Mouse (Mus musculus) midbrain, embryonic 12.5 days (tissue): ENCODE measurements around the gene Ctsg. TPM values are rescaled to one million over a fixed set of nuclear protein-coding genes. Genes with fewer than 3 reads are reported as not detected.
"Not testable (repeated sequence)": the region's sequence is repeated elsewhere in the genome, so short reads cannot be mapped to it uniquely, and the experiment has no call there.

Experiments
- ATAC-seq: fragments of 200-750 bp; cut with Nextera tagmentation; 2 replicates; pipeline ENCODE4 v1.8.0; 2017; ENCODE audit warnings: low read depth, moderate TSS enrichment, moderate library complexity; ENCODE audit not compliant: low FRiP score
- H3K27ac ChIP-seq: fragments of 300-500 bp; sonication (generic); replicated peaks from 2 replicates; pipeline ENCODE4 v1.5.1; 2016; ENCODE audit warnings: mild to moderate bottlenecking
- H3K27me3 ChIP-seq: fragments of 300-500 bp; sonication (generic); 2 replicates; pipeline ENCODE4 v1.6.1; 2016; ENCODE audit warnings: mild to moderate bottlenecking
- H3K36me3 ChIP-seq: fragments of 300-500 bp; sonication (generic); 2 replicates; pipeline ENCODE4 v1.6.1; 2016
- H3K4me1 ChIP-seq: fragments of 300-500 bp; sonication (generic); 2 replicates; pipeline ENCODE4 v1.6.1; 2016
- H3K4me2 ChIP-seq: fragments of 300-500 bp; sonication (generic); replicated peaks from 2 replicates; pipeline ENCODE4 v1.6.1; 2016; ENCODE audit warnings: mild to moderate bottlenecking, moderate library complexity
- H3K4me3 ChIP-seq: fragments of 300-500 bp; sonication (generic); 2 replicates; pipeline ENCODE4 v1.5.1; 2016; ENCODE audit warnings: mild to moderate bottlenecking
- H3K9ac ChIP-seq: fragments of 300-500 bp; sonication (generic); replicated peaks from 2 replicates; pipeline ENCODE4 v1.6.1; 2016; ENCODE audit warnings: mild to moderate bottlenecking, moderate library complexity
- H3K9me3 ChIP-seq: fragments of 300-500 bp; sonication (generic); 2 replicates; pipeline ENCODE4 v1.6.1; 2016; ENCODE audit warnings: mild to moderate bottlenecking
- WGBS: fragments of 180-500 bp; shearing (Covaris S2); methylation state at CpG from one replicate; pipeline ENCODE4 v1.1.7; 2016; 5-methylcytosine and 5-hydroxymethylcytosine counted together
- polyA plus RNA-seq: library from polyadenylated mRNA; unstranded; fragments of >200 nt; fragmentation: Nextera tagmentation; extraction: Ambion mirVana; gene quantifications from 2 replicates; pipeline ENCODE4 v1.2.1, GENCODE M21; 2016

The Ctsg gene
- not detected in 2 replicates for polyA plus RNA-seq

DNA sequence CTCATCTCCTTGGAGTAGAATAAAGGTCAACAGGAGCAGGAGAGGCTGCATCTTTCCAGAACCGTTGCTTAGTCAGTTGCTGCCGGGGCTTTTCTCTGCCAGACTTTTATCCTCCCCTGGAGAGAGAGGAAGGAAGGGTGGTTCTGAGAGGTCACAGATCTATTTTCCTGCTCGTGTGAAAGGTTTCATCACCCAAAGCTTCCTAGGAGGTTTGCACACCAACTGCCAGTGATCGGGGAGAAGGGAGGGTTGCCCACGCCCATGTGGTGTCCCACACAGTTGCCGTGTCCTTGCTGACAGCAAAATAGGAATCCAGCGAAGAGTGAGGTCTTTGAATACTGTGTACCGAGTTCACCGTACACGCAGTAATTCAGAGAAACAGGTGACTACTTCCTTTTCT, at the start of gene Ctsg:
Ctsg (minus strand) TSS at position 189 of the 400 bp plus-strand sequence.
- Histone ChIP-seq H3K4me1 (no peaks in the 10 kb centered on the region), H3K9ac (no peak within 1 kb of the TSS), H3K36me3 (no peaks in the 10 kb centered on the region), H3K4me2 (no peak within 1 kb of the TSS), H3K27ac (no peak within 1 kb of the TSS), H3K4me3 (no peak within 1 kb of the TSS), H3K9me3 (no peaks in the 10 kb centered on the region), H3K27me3 (no peaks in the 10 kb centered on the region)
- WGBS, result 83% methylated on average over 10 of the region's 10 CpGs
- ATAC-seq, result no peak

GRCm38 (mm10) chr14:56133675-56134074, 31.3 kb upstream of the Ctsg start:
- not testable (repeated sequence) for H3K4me1 ChIP-seq, H3K4me3 ChIP-seq, H3K36me3 ChIP-seq, H3K9me3 ChIP-seq, ATAC-seq, H3K4me2 ChIP-seq, H3K27me3 ChIP-seq, H3K27ac ChIP-seq, H3K9ac ChIP-seq
- WGBS, result 88% methylated on average over 1 of the region's 1 CpGs

DNA sequence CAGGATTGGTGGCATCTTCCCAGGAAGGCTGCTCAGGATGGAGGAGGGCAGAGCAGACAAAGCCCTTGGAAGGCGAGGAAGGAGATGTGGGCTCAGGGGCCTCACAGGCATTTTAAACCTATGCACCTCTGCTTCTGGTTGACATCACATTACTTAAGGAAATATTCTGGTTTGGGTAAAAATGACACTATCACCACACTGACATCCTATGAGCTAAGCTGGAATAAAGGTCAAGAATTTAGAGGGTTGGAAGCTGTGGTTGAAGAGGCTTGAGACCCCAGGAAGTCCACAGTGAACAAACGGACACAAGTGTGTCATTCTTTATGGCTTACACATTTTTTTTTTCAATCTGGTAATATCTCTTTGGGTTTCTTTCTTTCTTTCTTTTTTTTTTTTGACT, 30.1 kb upstream of the Ctsg start, which contains the start of gene Gzmd:
Gzmd (minus strand) TSS at position 101 of the 400 bp plus-strand sequence.
- 78% methylated on average over 2 of the region's 2 CpGs for WGBS
- H3K27ac ChIP-seq, H3K4me3 ChIP-seq, H3K36me3 ChIP-seq, H3K27me3 ChIP-seq, H3K4me2 ChIP-seq, H3K9me3 ChIP-seq, ATAC-seq, H3K4me1 ChIP-seq, H3K9ac ChIP-seq: not testable (repeated sequence)

GRCm38 (mm10) chr14:56128341-56128740, 26.0 kb upstream of the Ctsg start:
- Histone ChIP-seq H3K36me3 (no peaks in the 10 kb centered on the region), H3K4me3 (no peak overlapping the region), H3K4me1 (no peaks in the 10 kb centered on the region), H3K27me3 (no peaks in the 10 kb centered on the region), H3K4me2 (no peak overlapping the region), H3K9me3 (no peaks in the 10 kb centered on the region), H3K9ac (no peak overlapping the region), H3K27ac (no peak overlapping the region)
- ATAC-seq, result no peak
- WGBS, result 54% methylated on average over 3 of the region's 3 CpGs

- H3K4me2 ChIP-seq, result no peak overlapping the region
- ATAC-seq, result no peak
Measured at GRCm38 (mm10) chr14:56123516-56123915, 21.1 kb upstream of the Ctsg start.

GRCm38 (mm10) chr14:56120525-56120924, 18.2 kb upstream of the Ctsg start, which contains the start of gene Gzme:
TSS of gene Gzme (minus strand) at chr14:56120625.
- Histone ChIP-seq H3K27me3 (no peaks in the 10 kb centered on the region), H3K36me3 (no peaks in the 10 kb centered on the region), H3K9me3 (no peaks in the 10 kb centered on the region), H3K4me3 (no peak within 1 kb of the TSS), H3K27ac (no peak within 1 kb of the TSS), H3K4me2 (no peak within 1 kb of the TSS), H3K9ac (no peak within 1 kb of the TSS), H3K4me1 (no peaks in the 10 kb centered on the region)
- no peak for ATAC-seq

More at GRCm38 (mm10) chr14:56123516-56123915, 21.1 kb upstream of the Ctsg start:
- H3K36me3 ChIP-seq, result no peaks in the 10 kb centered on the region
- no peak overlapping the region for H3K4me3 ChIP-seq
- 82% methylated on average over 3 of the region's 3 CpGs for WGBS
- H3K27me3 ChIP-seq, result no peaks in the 10 kb centered on the region
- H3K27ac ChIP-seq, result no peak overlapping the region
- no peak overlapping the region for H3K9ac ChIP-seq
- no peaks in the 10 kb centered on the region for H3K4me1 ChIP-seq
- H3K9me3 ChIP-seq, result no peaks in the 10 kb centered on the region

GRCm38 (mm10) chr14:56115531-56116310, 13.3 kb upstream of the Ctsg start:
- not testable (repeated sequence) for H3K4me2 ChIP-seq, H3K4me1 ChIP-seq, H3K27me3 ChIP-seq, H3K36me3 ChIP-seq, H3K9me3 ChIP-seq, H3K27ac ChIP-seq, H3K9ac ChIP-seq, H3K4me3 ChIP-seq, ATAC-seq
- 92% methylated on average over 33 of the region's 33 CpGs for WGBS

- Histone ChIP-seq H3K4me1 (no peaks in the 10 kb centered on the region), H3K27ac (no peak overlapping the region)
Measured at GRCm38 (mm10) chr14:56105447-56106180, 3.2 kb upstream of the Ctsg start.

DNA sequence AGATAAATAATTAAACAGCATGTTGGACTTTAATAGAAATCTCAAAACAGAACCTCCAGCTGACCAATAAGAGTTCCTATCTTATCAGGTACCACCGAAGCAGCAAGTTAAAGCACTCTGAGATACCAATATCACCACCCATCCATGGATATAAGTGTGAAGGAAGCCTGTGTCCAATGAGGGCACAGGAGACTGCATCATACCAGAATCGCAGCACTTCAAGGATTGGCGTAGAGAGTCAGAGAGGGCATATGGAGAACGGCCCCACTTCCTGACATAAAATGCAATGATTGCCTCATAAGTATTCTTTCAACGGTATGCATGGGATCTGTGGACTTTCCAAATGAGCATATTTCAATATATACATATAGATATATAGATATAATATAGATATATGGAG, 2.6 kb upstream of the Ctsg start:
- H3K9ac ChIP-seq, result no peak overlapping the region
- H3K27me3 ChIP-seq, result no peaks in the 10 kb centered on the region
- no peak overlapping the region for H3K27ac ChIP-seq
- no peak overlapping the region for H3K4me2 ChIP-seq
- no peaks in the 10 kb centered on the region for H3K4me1 ChIP-seq
- WGBS, result 88% methylated on average over 5 of the region's 5 CpGs
- no peak overlapping the region for H3K4me3 ChIP-seq
- no peak for ATAC-seq
- no peaks in the 10 kb centered on the region for H3K9me3 ChIP-seq
- no peaks in the 10 kb centered on the region for H3K36me3 ChIP-seq

More at GRCm38 (mm10) chr14:56105447-56106180, 3.2 kb upstream of the Ctsg start:
- no peak overlapping the region for H3K4me2 ChIP-seq
- H3K9ac ChIP-seq, result no peak overlapping the region
- H3K4me3 ChIP-seq, result no peak overlapping the region
- 84% methylated on average over 13 of the region's 13 CpGs for WGBS
- no peak for ATAC-seq
- H3K9me3 ChIP-seq, result no peaks in the 10 kb centered on the region
- H3K27me3 ChIP-seq, result no peaks in the 10 kb centered on the region
- no peaks in the 10 kb centered on the region for H3K36me3 ChIP-seq

DNA sequence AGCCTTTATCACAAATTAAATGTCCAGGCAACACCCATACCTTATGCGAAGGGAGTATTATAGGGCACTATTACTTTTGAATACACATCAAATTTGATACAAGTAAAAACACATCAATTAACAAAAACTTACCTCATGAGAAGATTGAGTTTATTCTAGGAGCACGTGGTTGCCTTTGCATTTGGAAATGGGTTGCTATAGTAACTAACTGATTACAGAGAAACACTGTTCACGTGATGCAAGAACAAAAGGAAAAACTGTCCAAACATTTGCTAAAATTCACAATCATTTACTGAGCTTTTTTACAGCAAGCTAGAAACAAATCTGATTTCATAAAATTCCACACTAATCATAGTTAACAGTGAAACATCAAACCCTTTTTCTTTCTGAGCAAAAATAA, 1.1 kb upstream of the Ctsg start:
- H3K27me3 ChIP-seq, result no peaks in the 10 kb centered on the region
- H3K4me3 ChIP-seq, result no peak overlapping the region
- ATAC-seq, result no peak
- no peaks in the 10 kb centered on the region for H3K9me3 ChIP-seq
- no peaks in the 10 kb centered on the region for H3K36me3 ChIP-seq
- H3K9ac ChIP-seq, result no peak overlapping the region
- H3K27ac ChIP-seq, result no peak overlapping the region
- WGBS, result 69% methylated on average over 3 of the region's 3 CpGs
- H3K4me2 ChIP-seq, result no peak overlapping the region
- no peaks in the 10 kb centered on the region for H3K4me1 ChIP-seq

GRCm38 (mm10) chr14:56098940-56099339, 3.4 kb downstream of the Ctsg start:
- WGBS, result 70% methylated on average over 4 of the region's 4 CpGs
- no peak overlapping the region for H3K4me2 ChIP-seq
- no peak for ATAC-seq

GRCm38 (mm10) chr14:56097597-56097996, 4.8 kb downstream of the Ctsg start:
- no peaks in the 10 kb centered on the region for H3K9me3 ChIP-seq
- no peaks in the 10 kb centered on the region for H3K36me3 ChIP-seq
- H3K27ac ChIP-seq, result no peak overlapping the region
- H3K4me1 ChIP-seq, result no peaks in the 10 kb centered on the region
- H3K4me3 ChIP-seq, result no peak overlapping the region
- no peak for ATAC-seq
- 75% methylated on average over 1 of the region's 1 CpGs for WGBS
- no peak overlapping the region for H3K4me2 ChIP-seq
- H3K9ac ChIP-seq, result no peak overlapping the region
- no peaks in the 10 kb centered on the region for H3K27me3 ChIP-seq

More at GRCm38 (mm10) chr14:56098940-56099339, 3.4 kb downstream of the Ctsg start:
- H3K27ac ChIP-seq, result no peak overlapping the region
- no peaks in the 10 kb centered on the region for H3K9me3 ChIP-seq
- no peaks in the 10 kb centered on the region for H3K4me1 ChIP-seq
- no peak overlapping the region for H3K9ac ChIP-seq
- H3K4me3 ChIP-seq, result no peak overlapping the region
- H3K27me3 ChIP-seq, result no peaks in the 10 kb centered on the region
- H3K36me3 ChIP-seq, result no peaks in the 10 kb centered on the region
